Mouse (Mus musculus) forebrain, embryonic 11.5 days (tissue): ENCODE results near the gene Trim8. TPM values are rescaled to one million over a fixed set of nuclear protein-coding genes. Genes with fewer than 3 reads are reported as not detected.

ENCODE experiments used
- ATAC-seq: fragments of 200-750 bp; cut with Nextera tagmentation; replicated peaks from 2 replicates; pipeline ENCODE4 v1.8.0; 2017; ENCODE audit warnings: moderate TSS enrichment; ENCODE audit not compliant: low FRiP score
- DNase-seq: peaks from one replicate; pipeline ENCODE4 v3.0.0-alpha.2; 2017; ENCODE audit warnings: low spot score
- H3K27ac ChIP-seq: fragments of 300-500 bp; sonication (generic); 2 replicates; pipeline ENCODE4 v1.5.1; 2014; ENCODE audit warnings: low read depth, low read length
- H3K27me3 ChIP-seq: fragments of 300-500 bp; sonication (generic); 2 replicates; pipeline ENCODE4 v1.6.1; 2014; ENCODE audit warnings: mild to moderate bottlenecking, low read length, mixed read lengths; ENCODE audit not compliant: control insufficient read depth, insufficient read depth
- H3K36me3 ChIP-seq: fragments of 300-500 bp; sonication (generic); 2 replicates; pipeline ENCODE4 v1.6.1; 2014; ENCODE audit warnings: mild to moderate bottlenecking, low read length, moderate library complexity, mixed read lengths; ENCODE audit not compliant: control insufficient read depth, insufficient read depth
- H3K4me1 ChIP-seq: fragments of 300-500 bp; sonication (generic); replicated peaks from 2 replicates; pipeline ENCODE4 v1.6.1; 2014; ENCODE audit warnings: low read length, mixed read lengths; ENCODE audit not compliant: control insufficient read depth, insufficient read depth
- H3K4me2 ChIP-seq: fragments of 300-500 bp; sonication (generic); 2 replicates; pipeline ENCODE4 v1.6.1; 2014; ENCODE audit warnings: low read depth, mild to moderate bottlenecking, low read length, moderate library complexity, mixed read lengths; ENCODE audit not compliant: severe bottlenecking
- H3K4me3 ChIP-seq: fragments of 300-500 bp; sonication (generic); 2 replicates; pipeline ENCODE4 v1.5.1; 2014; ENCODE audit warnings: low read depth, low read length
- H3K9ac ChIP-seq: fragments of 300-500 bp; sonication (generic); 2 replicates; pipeline ENCODE4 v1.6.1; 2014; ENCODE audit warnings: low read length
- H3K9me3 ChIP-seq: fragments of 300-500 bp; sonication (generic); 2 replicates; pipeline ENCODE4 v1.6.1; 2016; ENCODE audit warnings: low read length, mixed read lengths; ENCODE audit not compliant: control insufficient read depth
- WGBS: fragments of 180-500 bp; shearing (Covaris S2); extraction: QIAGEN DNeasy Blood & Tissue Kit; methylation state at CpG from one replicate; pipeline ENCODE4 v1.1.7; 2014; 5-methylcytosine and 5-hydroxymethylcytosine counted together
- polyA plus RNA-seq: library from polyadenylated mRNA; unstranded; fragments of >200 nt; fragmentation: Nextera tagmentation; extraction: Ambion mirVana; gene quantifications from 2 replicates; pipeline ENCODE4 v1.2.1, GENCODE M21; 2014

The Trim8 gene
- polyA plus RNA-seq, 1 experiment from 2014 or later: 30.7 TPM

GRCm38 (mm10) chr19:46511263-46511662 lies 9.8 kb downstream of the Trim8 start:
- H3K4me1 ChIP-seq: peaks cover 23% of the 10 kb centered on the region
- H3K36me3 ChIP-seq: peaks cover 21% of the 10 kb centered on the region
- DNase-seq (no peak), ATAC-seq (no peak)
- no peak overlapping the region for H3K4me2 ChIP-seq
- H3K9me3 ChIP-seq: no peaks in the 10 kb centered on the region
- H3K4me3 ChIP-seq: no peak overlapping the region
- H3K9ac ChIP-seq: no peak overlapping the region
- WGBS: 89% methylated on average over 10 of the region's 10 CpGs
- no peaks in the 10 kb centered on the region for H3K27me3 ChIP-seq
- no peak overlapping the region for H3K27ac ChIP-seq

- Histone ChIP-seq H3K27me3 (no peaks in the 10 kb centered on the region), H3K4me2 (no peak overlapping the region), H3K36me3 (peaks cover 21% of the 10 kb centered on the region), H3K27ac (no peak overlapping the region), H3K9me3 (no peaks in the 10 kb centered on the region), H3K4me1 (peaks cover 20% of the 10 kb centered on the region), H3K9ac (no peak overlapping the region), H3K4me3 (no peak overlapping the region)
- WGBS: 85% methylated on average over 12 of the region's 12 CpGs
- ATAC-seq: no peak
- DNase-seq: no peak
These were observed 12.9 kb downstream of the Trim8 start for GRCm38 (mm10) chr19:46514387-46514786.

GRCm38 (mm10) chr19:46515287-46515821 lies 13.9 kb downstream of the Trim8 start:
- Histone ChIP-seq H3K4me1 (peaks cover 15% of the 10 kb centered on the region), H3K9me3 (no peaks in the 10 kb centered on the region), H3K4me2 (no peak overlapping the region), H3K4me3 (no peak overlapping the region), H3K27ac (no peak overlapping the region), H3K27me3 (no peaks in the 10 kb centered on the region), H3K36me3 (peaks cover 21% of the 10 kb centered on the region), H3K9ac (no peak overlapping the region)
- DNase-seq: no peak
- no peak for ATAC-seq
- 96% methylated on average over 24 of the region's 24 CpGs for WGBS

DNA sequence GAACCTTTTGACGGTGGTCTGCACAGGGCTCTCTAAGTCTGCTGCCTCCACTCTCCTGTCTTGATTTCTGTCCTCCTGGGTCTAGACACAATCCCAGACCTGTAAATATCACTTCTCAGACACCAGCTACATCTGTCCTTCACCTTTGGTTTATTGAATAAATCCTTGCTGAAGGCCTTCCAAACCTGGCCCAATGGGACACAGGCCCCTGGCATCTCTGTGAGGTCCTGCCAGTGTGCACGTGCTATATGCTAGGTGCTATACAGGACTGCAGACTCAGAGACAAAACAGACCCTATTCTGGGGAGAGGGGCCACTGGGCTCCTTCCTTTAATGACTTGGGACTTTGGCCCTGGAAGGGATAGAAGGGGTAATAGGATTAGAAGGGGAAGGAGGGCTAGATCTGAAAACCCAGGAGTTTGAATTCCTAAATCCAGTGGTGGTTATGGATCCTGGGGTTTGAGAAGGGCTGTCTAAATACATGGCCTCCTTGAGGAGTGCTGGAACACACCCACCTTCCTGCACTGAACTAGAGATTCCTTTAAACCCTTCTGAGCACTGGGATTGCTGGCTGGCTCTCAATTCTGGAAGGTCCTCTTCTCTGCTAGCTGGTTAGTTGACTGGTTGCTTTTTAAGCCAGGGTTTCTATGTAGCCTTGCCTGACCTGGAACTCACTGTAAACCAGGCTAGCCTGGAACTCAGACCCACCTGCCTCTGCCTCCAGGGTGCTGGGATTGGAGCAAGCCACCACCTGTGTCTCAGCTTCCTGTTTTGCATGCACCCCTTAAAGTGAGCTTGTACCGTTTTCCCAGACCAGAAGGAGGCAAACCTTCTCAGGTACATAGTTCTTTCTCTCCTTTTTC lies 15.4 kb downstream of the Trim8 start:
- Histone ChIP-seq H3K9me3 (no peaks in the 10 kb centered on the region), H3K36me3 (peaks cover 21% of the 10 kb centered on the region), H3K27me3 (no peaks in the 10 kb centered on the region), H3K4me2 (no peak overlapping the region), H3K4me3 (no peak overlapping the region), H3K27ac (no peak overlapping the region), H3K4me1 (peaks cover 15% of the 10 kb centered on the region), H3K9ac (no peak overlapping the region)
- WGBS: 54% methylated on average over 3 of the region's 3 CpGs
- no peak for DNase-seq
- no peak for ATAC-seq

DNA sequence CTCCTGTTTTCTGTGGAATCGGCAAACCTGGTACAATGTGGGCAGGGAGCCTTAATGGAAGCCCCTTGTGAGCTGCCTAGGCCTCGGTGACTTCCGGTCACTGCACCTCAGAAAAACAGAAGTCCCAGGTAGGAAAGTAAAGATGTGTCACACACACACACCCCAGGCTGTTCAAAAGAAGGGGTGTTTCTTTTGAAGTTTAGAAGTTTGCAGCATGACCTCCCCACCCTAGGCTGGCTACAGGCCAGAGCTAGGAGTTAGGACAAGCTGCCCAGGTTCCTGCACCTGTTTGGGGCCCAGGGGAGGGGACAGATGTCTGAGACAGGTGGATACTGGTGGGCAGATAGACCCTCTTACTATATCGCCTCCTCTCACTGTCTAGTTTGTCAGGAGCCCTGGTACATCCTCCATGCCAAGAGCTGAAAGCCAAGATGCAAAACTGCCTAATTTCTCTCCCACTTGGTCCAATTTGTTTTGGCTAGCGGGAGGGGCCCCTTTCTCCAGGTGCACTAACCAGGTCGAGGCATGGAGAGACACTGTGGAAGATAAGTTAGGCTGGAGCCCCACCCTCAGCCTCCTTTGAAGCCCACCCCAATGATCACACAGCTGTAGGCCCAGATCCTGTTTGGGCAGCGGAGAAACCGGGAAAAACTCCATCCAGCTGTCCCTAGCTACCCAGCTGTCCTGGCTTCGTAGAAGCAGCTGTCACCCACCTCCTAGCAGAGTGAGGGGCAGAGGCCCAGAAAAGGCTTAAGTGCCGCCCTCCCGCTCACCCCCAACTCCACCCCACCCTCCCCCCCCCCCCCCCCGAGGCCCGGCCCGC lies 16.2 kb downstream of the Trim8 start:
- Histone ChIP-seq H3K36me3 (peaks cover 17% of the 10 kb centered on the region), H3K9me3 (no peaks in the 10 kb centered on the region), H3K4me3 (no peak overlapping the region), H3K9ac (peak overlapping the region; percentile 44; the same call in 1 of the 2 replicates), H3K27ac (peak overlapping the region; percentile 74), H3K4me1 (peaks cover 17% of the 10 kb centered on the region), H3K27me3 (no peaks in the 10 kb centered on the region), H3K4me2 (peak overlapping the region; percentile 35)
- DNase-seq: no peak
- WGBS: 31% methylated on average over 11 of the region's 14 CpGs
- ATAC-seq: peak; percentile 65

- Histone ChIP-seq H3K4me2 (peak overlapping the region; percentile 35), H3K4me1 (peaks cover 21% of the 10 kb centered on the region), H3K9ac (peak overlapping the region; percentile 44), H3K4me3 (no peak overlapping the region), H3K9me3 (no peaks in the 10 kb centered on the region), H3K27ac (peak overlapping the region; percentile 74), H3K27me3 (no peaks in the 10 kb centered on the region), H3K36me3 (peaks cover 13% of the 10 kb centered on the region; the same call in 1 of the 2 replicates)
- peak; percentile 75 for DNase-seq
- under 1% methylated on average over 13 of the region's 13 CpGs for WGBS
- peak; percentile 71 for ATAC-seq
These were observed 16.9 kb downstream of the Trim8 start for GRCm38 (mm10) chr19:46518352-46518787.

- WGBS: 15% methylated on average over 5 of the region's 5 CpGs
- Histone ChIP-seq H3K36me3 (peaks cover 13% of the 10 kb centered on the region; the same call in 1 of the 2 replicates), H3K27me3 (no peaks in the 10 kb centered on the region), H3K9ac (peak overlapping the region; percentile 44), H3K4me2 (peak overlapping the region; percentile 35), H3K4me3 (no peak overlapping the region), H3K4me1 (peaks cover 24% of the 10 kb centered on the region), H3K27ac (peak overlapping the region; percentile 74), H3K9me3 (no peaks in the 10 kb centered on the region)
- DNase-seq (no peak), ATAC-seq (no peak)
These were observed 17.5 kb downstream of the Trim8 start for GRCm38 (mm10) chr19:46518828-46519621.

GRCm38 (mm10) chr19:46521698-46522097 lies 20.2 kb downstream of the Trim8 start:
- no peaks in the 10 kb centered on the region for H3K9me3 ChIP-seq
- no peak overlapping the region for H3K4me2 ChIP-seq
- no peak overlapping the region for H3K9ac ChIP-seq
- DNase-seq (no peak), ATAC-seq (no peak)
- no peaks in the 10 kb centered on the region for H3K36me3 ChIP-seq
- H3K4me3 ChIP-seq: no peak overlapping the region
- no peaks in the 10 kb centered on the region for H3K27me3 ChIP-seq
- peaks cover 44% of the 10 kb centered on the region for H3K4me1 ChIP-seq
- no peak overlapping the region for H3K27ac ChIP-seq
